Mouse (Mus musculus) mature B cell (primary cell): ENCODE data around the gene Lrrc18.

ENCODE experiments used
- in situ Hi-C: fragments of 300-500 bp; cut with MboI; formaldehyde crosslinking; loops from 2 replicates; pipeline ENCODE4 v1.14.3; 2019

Lrrc18 gene

GRCm38 (mm10) chr14:33053441-33053840, 62.3 kb downstream of the Lrrc18 start:
- in situ Hi-C loops = no loop called here

DNA sequence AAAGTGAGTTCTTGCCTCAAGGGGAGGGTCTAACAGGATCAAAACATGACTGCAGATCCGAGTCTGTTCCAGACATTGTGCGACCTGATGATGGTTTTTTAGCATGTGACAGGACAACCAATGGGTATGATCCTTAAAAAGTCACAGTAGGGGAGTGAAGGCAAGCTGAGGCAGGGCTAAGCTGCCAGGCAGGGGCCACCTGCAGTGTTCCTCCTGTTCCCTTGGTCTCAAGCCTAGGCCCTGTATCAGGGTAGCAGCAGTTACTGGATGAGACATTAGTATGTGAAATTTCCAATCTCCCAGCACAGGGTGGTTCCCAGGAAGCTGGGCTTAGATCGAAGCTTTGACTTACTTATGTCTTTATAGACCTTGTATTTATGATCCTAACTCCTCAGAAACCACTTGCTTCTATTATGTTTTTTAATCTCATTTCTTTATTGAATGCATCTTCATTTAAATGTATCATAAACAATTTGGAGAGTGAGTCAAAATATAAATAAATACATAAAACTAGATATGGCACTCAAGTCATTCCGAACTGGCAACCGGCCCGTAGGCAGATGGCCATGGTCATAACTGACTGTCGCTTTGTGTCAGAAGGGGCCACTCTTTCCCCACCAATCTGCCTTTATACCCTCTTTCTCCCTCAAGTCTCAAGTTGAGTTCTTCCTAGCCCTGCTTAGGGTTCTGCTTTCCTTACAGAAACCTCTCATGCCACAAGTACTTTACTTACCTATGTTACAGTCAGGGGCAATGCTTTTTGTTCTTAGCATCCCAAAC, 67.9 kb downstream of the Lrrc18 start:
- in situ Hi-C loops = no loop called here

DNA sequence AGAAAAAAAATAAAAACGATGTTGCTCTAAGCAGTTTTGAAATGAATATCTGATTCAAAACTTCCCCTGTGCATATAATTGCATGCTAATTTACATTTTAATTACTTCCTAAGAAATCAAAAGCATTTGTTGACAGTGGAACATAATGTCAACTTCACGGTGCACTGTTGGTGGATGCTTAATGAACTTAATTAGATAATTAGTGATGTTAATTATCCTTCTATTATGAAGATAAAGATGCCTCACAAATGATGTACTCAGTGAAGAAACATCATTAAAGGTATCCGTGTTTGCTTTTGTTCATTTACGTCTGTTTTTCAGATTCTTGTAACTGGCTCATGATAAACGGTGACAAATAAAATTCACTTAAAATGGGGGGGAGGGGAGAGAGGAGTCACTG, 71.8 kb downstream of the Lrrc18 start:
- in situ Hi-C loops = no loop called here
